Mouse (Mus musculus) kidney, postnatal 4 days (tissue): Measurements from ENCODE around the gene Schip1.

Experiments
- DNase-seq, 2 experiments: peaks; one replicate each; pipeline ENCODE4 v3.0.0; 2021; ENCODE audit warnings: mixed read lengths in 2 of 2

Gene Schip1

GRCm38 (mm10) chr3:68271881-68272280 lies 207.3 kb downstream of the Schip1 start:
- DNase-seq: no peak

- DNase-seq: no peak
Observed at GRCm38 (mm10) chr3:68282844-68283594, 218.4 kb downstream of the Schip1 start.

GRCm38 (mm10) chr3:68283595-68283991 lies 219.0 kb downstream of the Schip1 start:
- DNase-seq: no peak

GRCm38 (mm10) chr3:68284500-68284899 lies 219.9 kb downstream of the Schip1 start:
- no peak for DNase-seq

GRCm38 (mm10) chr3:68296752-68297151 lies 232.2 kb downstream of the Schip1 start:
- no peak for DNase-seq

- DNase-seq: no peak
Observed at GRCm38 (mm10) chr3:68305647-68306046, 241.0 kb downstream of the Schip1 start.

- DNase-seq: no peak
Observed at GRCm38 (mm10) chr3:68306726-68307125, 242.1 kb downstream of the Schip1 start.

GRCm38 (mm10) chr3:68325575-68325974 lies 261.0 kb downstream of the Schip1 start:
- DNase-seq: no peak

- no peak for DNase-seq
Observed at GRCm38 (mm10) chr3:68332515-68332914, 267.9 kb downstream of the Schip1 start.

GRCm38 (mm10) chr3:68335501-68335900 lies 270.9 kb downstream of the Schip1 start:
- DNase-seq: no peak

GRCm38 (mm10) chr3:68350624-68351023 lies 286.0 kb downstream of the Schip1 start:
- no peak for DNase-seq

- no peak for DNase-seq
Observed at GRCm38 (mm10) chr3:68351461-68351860, 286.9 kb downstream of the Schip1 start.

- DNase-seq: no peak
Observed at GRCm38 (mm10) chr3:68352961-68353360, 288.4 kb downstream of the Schip1 start.

GRCm38 (mm10) chr3:68353492-68353891 lies 288.9 kb downstream of the Schip1 start:
- peak; percentile 46 to 65 for DNase-seq

GRCm38 (mm10) chr3:68356516-68356915 lies 291.9 kb downstream of the Schip1 start:
- DNase-seq: no peak

GRCm38 (mm10) chr3:68368029-68368428 lies 303.4 kb downstream of the Schip1 start:
- DNase-seq: no peak

GRCm38 (mm10) chr3:68372925-68373324 lies 308.3 kb downstream of the Schip1 start:
- DNase-seq: no peak

GRCm38 (mm10) chr3:68375100-68375508 lies 310.5 kb downstream of the Schip1 start:
- DNase-seq: no peak

- DNase-seq: no peak
Observed at GRCm38 (mm10) chr3:68377452-68378198, 313.0 kb downstream of the Schip1 start.

GRCm38 (mm10) chr3:68378799-68379198 lies 314.2 kb downstream of the Schip1 start:
- DNase-seq: no peak

- peak; percentile 50 to 67 for DNase-seq
Observed at GRCm38 (mm10) chr3:68379242-68379641, 314.6 kb downstream of the Schip1 start.

- no peak for DNase-seq
Observed at GRCm38 (mm10) chr3:68383672-68384071, 319.1 kb downstream of the Schip1 start.

GRCm38 (mm10) chr3:68385544-68385943 lies 320.9 kb downstream of the Schip1 start:
- no peak for DNase-seq

- no peak for DNase-seq
Observed at GRCm38 (mm10) chr3:68388023-68388422, 323.4 kb downstream of the Schip1 start.
